Mouse (Mus musculus) cortical plate, adult 2 months (tissue): ENCODE data around the gene Nck2.

ENCODE experiments used
- CTCF ChIP-seq: fragments of 200-500 bp; IDR thresholded peaks from 2 replicates; pipeline ENCODE4 v1.5.1; 2011; ENCODE audit warnings: mild to moderate bottlenecking, control low read depth, low read length; ENCODE audit not compliant: insufficient read depth; ENCODE audit errors: extremely low read depth
- POLR2A ChIP-seq: fragments of 200-500 bp; IDR thresholded peaks from 2 replicates; pipeline ENCODE4 v1.6.1; 2011; ENCODE audit warnings: mild to moderate bottlenecking, low read length, control low read depth; ENCODE audit not compliant: insufficient read depth; ENCODE audit errors: extremely low read depth

DNA sequence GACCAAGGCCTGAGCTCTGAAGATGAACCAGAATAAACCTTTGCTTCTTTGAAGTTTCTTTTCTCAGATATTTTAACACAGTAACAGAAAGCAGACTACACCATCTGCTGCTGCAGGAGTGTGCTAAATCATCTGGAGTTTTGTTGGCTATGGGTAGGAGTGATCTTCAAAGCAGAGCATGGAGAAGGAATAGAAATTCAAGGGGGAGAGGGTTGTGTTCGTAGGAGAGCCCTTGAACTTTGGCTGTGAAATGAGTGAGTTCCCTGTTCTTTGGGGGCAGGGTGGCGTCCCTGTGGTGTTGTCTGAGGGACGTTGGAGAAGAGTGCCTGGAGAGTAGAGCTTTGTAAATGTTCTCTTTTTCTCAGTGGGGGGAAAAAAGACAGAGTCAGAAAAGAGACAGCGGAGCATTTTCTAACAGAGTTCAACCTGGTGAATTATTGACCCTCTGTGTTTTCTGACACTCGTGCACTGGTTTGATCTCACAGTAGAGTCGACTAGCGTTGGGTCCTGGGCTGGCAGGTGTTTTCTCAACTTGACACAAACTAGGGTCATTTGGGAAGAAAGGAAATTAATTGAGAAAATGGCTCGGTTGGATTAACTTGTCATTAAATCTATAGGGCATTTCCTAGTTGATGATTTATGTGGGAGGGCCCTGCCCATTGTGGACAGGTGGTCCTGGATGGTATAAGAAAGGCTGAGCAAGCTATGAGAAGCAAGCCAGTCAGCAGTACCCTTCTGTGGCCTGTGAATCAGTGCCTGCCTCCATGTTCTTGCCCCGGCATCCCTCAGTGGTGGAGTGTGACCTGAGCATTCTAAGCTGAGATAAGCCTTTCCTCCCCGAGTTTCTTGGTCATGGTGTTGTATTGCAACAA lies 57.8 kb downstream of the Nck2 start:
- TF ChIP-seq CTCF (no peak), POLR2A (no peak)
